Mouse (Mus musculus): ENCODE results near the gene Pdzd7. TPM values are rescaled to one million over a fixed set of nuclear protein-coding genes. Genes with fewer than 3 reads are reported as not detected.
A peak's percentile ranks its signal among the peaks of the same experiment; 100 is the strongest.

The Pdzd7 gene
- total RNA-seq, 1 experiment from 2014 or later: not detected

- no peak for ATAC-seq (replicated peaks; ENCODE audit: insufficient number of reproducible peaks, low FRiP score, low TSS enrichment, poor library complexity, severe bottlenecking)
These were observed 28.9 kb downstream of the Pdzd7 start for GRCm38 (mm10) chr19:45016341-45017215.

- no peak for ATAC-seq (replicated peaks; ENCODE audit: insufficient number of reproducible peaks, low FRiP score, low TSS enrichment, poor library complexity, severe bottlenecking)
These were observed 29.8 kb downstream of the Pdzd7 start for GRCm38 (mm10) chr19:45015518-45016281.

DNA sequence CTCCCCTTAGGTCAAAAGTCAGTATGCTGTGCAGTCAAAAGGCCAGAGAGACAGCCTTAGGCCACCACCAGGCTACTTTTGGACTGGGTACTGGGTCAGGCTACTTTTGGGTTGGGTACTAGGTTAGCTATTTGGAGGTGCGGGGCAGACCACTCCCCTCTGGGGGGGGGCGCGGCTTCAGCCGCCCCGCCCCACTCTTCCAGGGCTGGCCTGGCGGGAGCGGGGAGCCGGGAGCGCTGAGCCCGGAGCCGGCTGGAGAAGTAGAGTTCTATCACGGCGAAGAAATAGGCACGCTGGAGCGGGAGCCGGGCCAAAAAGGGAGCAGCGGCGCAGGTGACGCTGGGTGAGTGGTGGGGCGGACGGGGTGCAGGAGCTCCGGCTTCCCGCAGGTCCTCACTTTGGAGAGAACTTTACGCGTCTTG is 30.5 kb downstream of the Pdzd7 start:
- ATAC-seq (replicated peaks; ENCODE audit: insufficient number of reproducible peaks, low FRiP score, low TSS enrichment, poor library complexity, severe bottlenecking): no peak

GRCm38 (mm10) chr19:45014335-45014971 is 31.1 kb downstream of the Pdzd7 start, which contains the start of gene Lzts2:
TSS of gene Lzts2 (plus strand) at chr19:45014414.
- no peak for ATAC-seq (replicated peaks; ENCODE audit: insufficient number of reproducible peaks, low FRiP score, low TSS enrichment, poor library complexity, severe bottlenecking)

GRCm38 (mm10) chr19:45013581-45014225 is 31.8 kb downstream of the Pdzd7 start:
- no peak for ATAC-seq (replicated peaks; ENCODE audit: insufficient number of reproducible peaks, low FRiP score, low TSS enrichment, poor library complexity, severe bottlenecking)

- no peak for ATAC-seq (replicated peaks; ENCODE audit: insufficient number of reproducible peaks, low FRiP score, low TSS enrichment, poor library complexity, severe bottlenecking)
These were observed 32.9 kb downstream of the Pdzd7 start for GRCm38 (mm10) chr19:45012636-45013035.

- ATAC-seq (replicated peaks; ENCODE audit: insufficient number of reproducible peaks, low FRiP score, low TSS enrichment, poor library complexity, severe bottlenecking): no peak
These were observed 33.3 kb downstream of the Pdzd7 start for GRCm38 (mm10) chr19:45012219-45012618.

DNA sequence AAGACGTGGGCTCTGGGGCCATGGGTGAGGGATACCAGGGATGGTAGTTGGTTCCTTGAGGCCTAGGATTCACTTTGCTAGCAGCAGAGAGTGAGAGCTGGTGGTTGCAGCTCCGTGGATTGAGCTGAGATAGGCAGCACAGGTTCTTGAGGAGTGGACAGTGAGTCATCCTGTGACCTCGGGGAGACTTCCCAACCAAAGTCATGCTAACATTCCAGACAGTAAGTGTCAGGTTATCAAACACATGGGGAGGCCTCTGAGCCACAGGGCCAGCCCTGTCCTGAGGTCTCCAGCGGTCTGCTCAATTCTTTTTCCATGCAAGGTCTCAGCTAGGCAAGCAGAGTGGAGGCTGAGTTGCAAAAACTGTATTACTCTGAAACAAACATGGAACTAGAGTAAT is 34.9 kb downstream of the Pdzd7 start:
- ATAC-seq (replicated peaks; ENCODE audit: insufficient number of reproducible peaks, low FRiP score, low TSS enrichment, poor library complexity, severe bottlenecking): no peak

DNA sequence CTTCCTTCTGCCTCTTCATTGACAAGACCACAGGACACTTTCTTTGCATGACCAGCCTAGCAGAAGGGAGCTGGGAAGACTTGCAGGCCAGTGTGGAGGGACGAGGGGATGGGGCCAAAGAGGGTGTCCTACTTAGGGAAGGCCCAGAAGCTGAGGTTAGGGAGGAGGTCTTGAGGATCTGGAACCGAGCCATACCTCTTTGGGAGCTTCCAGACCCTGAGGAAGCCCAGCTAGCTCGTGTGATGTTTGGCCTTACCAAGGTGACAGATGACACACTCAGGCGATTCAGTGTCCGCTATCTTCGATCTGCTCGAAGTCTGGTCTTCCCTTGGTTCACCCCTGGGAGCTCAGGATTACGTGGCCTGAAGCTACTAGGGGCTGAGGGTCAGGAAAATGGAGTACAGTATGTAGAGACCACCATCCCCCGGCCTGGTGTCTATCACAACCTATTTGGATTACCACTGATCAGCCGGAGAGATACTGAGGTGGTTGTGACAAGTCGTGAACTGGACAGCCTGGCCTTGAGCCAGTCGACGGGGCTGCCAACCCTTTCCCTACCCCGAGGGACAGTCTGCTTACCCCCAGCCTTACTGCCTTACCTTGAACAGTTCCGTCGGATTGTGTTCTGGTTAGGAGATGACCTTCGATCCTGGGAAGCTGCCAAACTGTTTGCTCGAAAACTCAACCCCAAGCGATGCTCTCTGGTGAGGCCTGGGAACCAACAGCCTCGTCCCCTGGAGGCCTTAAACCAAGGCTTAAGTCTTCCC is 37.9 kb downstream of the Pdzd7 start:
- no peak for ATAC-seq (replicated peaks; ENCODE audit: insufficient number of reproducible peaks, low FRiP score, low TSS enrichment, poor library complexity, severe bottlenecking)

GRCm38 (mm10) chr19:45007021-45007420 is 38.5 kb downstream of the Pdzd7 start:
- no peak for ATAC-seq (replicated peaks; ENCODE audit: insufficient number of reproducible peaks, low FRiP score, low TSS enrichment, poor library complexity, severe bottlenecking)

- peak; percentile 91 for ATAC-seq (replicated peaks; ENCODE audit: insufficient number of reproducible peaks, low FRiP score, low TSS enrichment, poor library complexity, severe bottlenecking)
These were observed 39.4 kb downstream of the Pdzd7 start, which contains the start of gene Mrpl43 for GRCm38 (mm10) chr19:45005957-45006712. TSS of gene Mrpl43 (minus strand) at chr19:45006442.

- peak; percentile 57 for ATAC-seq (replicated peaks; ENCODE audit: insufficient number of reproducible peaks, low FRiP score, low TSS enrichment, poor library complexity, severe bottlenecking)
These were observed 40.1 kb downstream of the Pdzd7 start, which contains the start of gene Twnk for GRCm38 (mm10) chr19:45005444-45005843. TSS of gene Twnk (plus strand) at chr19:45005663.

DNA sequence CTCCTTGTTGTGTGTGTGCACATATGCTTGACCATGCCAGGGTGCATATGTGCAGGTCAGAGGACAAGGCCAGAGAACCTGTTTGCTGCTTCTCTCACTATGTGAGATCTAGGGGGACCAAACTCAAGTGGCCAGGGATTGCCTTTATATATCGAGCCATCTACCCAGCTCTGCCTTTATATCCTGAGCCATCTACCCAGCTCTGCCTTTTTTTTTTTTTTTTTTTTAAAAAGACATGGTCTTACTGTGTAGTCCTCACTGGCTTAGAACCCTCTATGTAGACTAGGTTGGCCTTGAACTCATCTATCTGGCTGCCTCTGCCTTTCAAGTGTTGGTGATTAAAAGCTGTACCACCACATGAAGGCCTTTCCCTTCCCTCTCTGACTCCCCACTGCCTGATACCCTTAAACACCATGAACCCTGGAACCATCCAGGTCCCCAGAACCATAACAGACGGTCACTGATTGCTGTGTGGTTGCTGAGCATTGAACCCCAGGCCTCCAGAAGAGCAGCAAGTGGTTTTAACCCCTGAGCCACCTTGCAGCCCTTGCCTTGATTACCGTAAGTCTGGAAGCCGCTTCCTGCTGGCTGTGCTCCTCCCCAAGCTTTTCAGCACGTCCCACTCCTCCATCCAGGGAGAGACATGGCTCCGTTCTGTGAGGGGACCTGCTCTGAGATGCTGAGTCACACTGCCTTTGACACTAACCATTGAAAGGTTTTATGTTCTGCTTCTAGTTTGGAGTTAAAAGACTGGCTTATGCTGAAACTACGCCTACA is 41.6 kb downstream of the Pdzd7 start:
- ATAC-seq (replicated peaks; ENCODE audit: insufficient number of reproducible peaks, low FRiP score, low TSS enrichment, poor library complexity, severe bottlenecking): no peak

DNA sequence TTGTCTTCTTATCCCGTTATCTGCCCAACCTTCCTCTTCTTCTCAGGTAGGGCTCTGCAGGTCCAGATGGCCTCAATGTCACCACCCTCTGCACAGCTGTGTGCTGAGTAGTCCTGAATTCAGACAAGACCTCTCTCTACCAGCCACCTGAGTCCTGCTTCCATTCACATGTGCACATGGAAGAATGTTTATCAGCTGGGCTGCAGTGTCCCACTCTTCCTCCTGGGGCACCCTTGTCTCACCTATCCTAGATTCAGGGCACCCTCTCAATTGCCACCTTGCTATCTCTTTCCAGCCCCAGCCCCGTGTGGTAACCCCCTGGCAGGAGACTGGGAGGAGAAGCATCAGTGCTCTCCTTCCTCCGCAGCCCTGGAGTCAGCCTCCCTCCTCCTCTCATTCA is 43.2 kb downstream of the Pdzd7 start:
- ATAC-seq (replicated peaks; ENCODE audit: insufficient number of reproducible peaks, low FRiP score, low TSS enrichment, poor library complexity, severe bottlenecking): no peak

GRCm38 (mm10) chr19:44999647-45000046 is 45.9 kb downstream of the Pdzd7 start:
- no peak for ATAC-seq (replicated peaks; ENCODE audit: insufficient number of reproducible peaks, low FRiP score, low TSS enrichment, poor library complexity, severe bottlenecking)

DNA sequence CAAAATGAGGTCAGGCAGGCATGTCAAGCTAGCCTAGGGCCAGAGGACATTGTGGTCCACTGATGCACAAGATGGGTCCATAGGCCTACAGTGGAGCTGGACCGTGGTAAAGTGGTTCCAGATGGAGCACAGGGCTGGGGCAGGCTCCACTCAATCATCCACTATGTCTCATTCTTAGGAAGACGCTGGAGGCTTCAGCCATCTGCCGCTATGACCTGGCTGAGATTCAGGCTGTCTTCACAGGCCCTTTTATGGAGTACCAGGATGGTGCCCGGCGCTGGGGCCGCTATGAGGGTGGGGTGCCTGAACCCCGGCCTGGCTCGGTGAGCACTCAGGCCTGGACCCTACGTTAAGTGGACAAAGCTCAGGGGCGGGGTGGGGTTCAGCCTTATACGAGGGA is 47.7 kb downstream of the Pdzd7 start:
- ATAC-seq (replicated peaks; ENCODE audit: insufficient number of reproducible peaks, low FRiP score, low TSS enrichment, poor library complexity, severe bottlenecking): no peak

DNA sequence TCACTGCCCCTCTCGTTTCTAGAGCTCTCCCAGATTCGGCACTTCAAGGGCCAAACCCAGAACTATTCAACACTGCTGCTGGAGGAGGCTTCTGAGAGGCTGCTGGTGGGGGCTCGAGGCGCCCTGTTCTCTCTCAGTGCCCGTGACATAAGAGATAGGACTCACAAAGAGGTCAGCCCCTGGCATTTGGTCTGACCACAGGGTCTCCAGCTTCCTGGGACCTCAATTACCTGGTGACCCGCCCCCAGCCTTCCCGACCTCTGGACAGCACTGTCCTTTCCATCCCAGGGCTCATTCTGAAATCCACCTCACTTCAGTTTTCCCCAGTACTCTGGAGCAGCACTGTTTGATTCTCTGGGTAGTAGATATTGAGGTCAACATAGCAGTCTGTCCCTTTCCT is 52.8 kb downstream of the Pdzd7 start:
- no peak for ATAC-seq (replicated peaks; ENCODE audit: insufficient number of reproducible peaks, low FRiP score, low TSS enrichment, poor library complexity, severe bottlenecking)
